Mouse (Mus musculus) intestine, embryonic 14.5 days (tissue): Measurements from ENCODE around the gene Ust. TPM values are rescaled to one million over a fixed set of nuclear protein-coding genes. Genes with fewer than 3 reads are reported as not detected.
A peak's percentile ranks its signal among the peaks of the same experiment; 100 is the strongest.

Experiments used
- ATAC-seq: fragments of 200-750 bp; cut with Nextera tagmentation; replicated peaks from 2 replicates; pipeline ENCODE4 v1.8.0; 2017; ENCODE audit warnings: low read depth, moderate number of reproducible peaks, moderate TSS enrichment, moderate library complexity; ENCODE audit not compliant: low FRiP score, low TSS enrichment
- DNase-seq: peaks from one replicate; pipeline ENCODE4 v3.0.0-alpha.2; 2018; ENCODE audit warnings: low spot score
- H3K27ac ChIP-seq: fragments of 300-500 bp; sonication (generic); 2 replicates; pipeline ENCODE4 v1.5.1; 2014; ENCODE audit warnings: low read depth, mild to moderate bottlenecking, control low read depth
- H3K27me3 ChIP-seq: fragments of 300-500 bp; sonication (generic); replicated peaks from 2 replicates; pipeline ENCODE4 v1.6.1; 2014; ENCODE audit warnings: low read length, control low read depth; ENCODE audit not compliant: control insufficient read depth, insufficient read depth
- H3K36me3 ChIP-seq: fragments of 300-500 bp; sonication (generic); 2 replicates; pipeline ENCODE4 v1.6.1; 2014; ENCODE audit warnings: low read length, control low read depth; ENCODE audit not compliant: control insufficient read depth, insufficient read depth
- H3K4me1 ChIP-seq: fragments of 300-500 bp; sonication (generic); replicated peaks from 2 replicates; pipeline ENCODE4 v1.6.1; 2014; ENCODE audit warnings: low read length, control low read depth, mixed read lengths; ENCODE audit not compliant: control insufficient read depth, insufficient read depth
- H3K4me2 ChIP-seq: fragments of 300-500 bp; sonication (generic); 2 replicates; pipeline ENCODE4 v1.6.1; 2014; ENCODE audit warnings: low read length
- H3K4me3 ChIP-seq: fragments of 300-500 bp; sonication (generic); 2 replicates; pipeline ENCODE4 v1.5.1; 2014; ENCODE audit warnings: low read depth, low read length, control low read depth, mixed read lengths
- H3K9ac ChIP-seq: fragments of 300-500 bp; sonication (generic); 2 replicates; pipeline ENCODE4 v1.6.1; 2014; ENCODE audit warnings: mild to moderate bottlenecking, low read length
- H3K9me3 ChIP-seq: fragments of 300-500 bp; sonication (generic); 2 replicates; pipeline ENCODE4 v1.6.1; 2016; ENCODE audit warnings: low read length, control low read depth; ENCODE audit not compliant: control insufficient read depth
- WGBS: fragments of 180-500 bp; shearing (Covaris S2); extraction: QIAGEN DNeasy Blood & Tissue Kit; methylation state at CpG from one replicate; pipeline ENCODE4 v1.1.7; 2014; 5-methylcytosine and 5-hydroxymethylcytosine counted together
- polyA plus RNA-seq: library from polyadenylated mRNA; unstranded; fragments of >200 nt; fragmentation: Nextera tagmentation; extraction: Ambion mirVana; gene quantifications from 2 replicates; pipeline ENCODE4 v1.2.1, GENCODE M21; 2014

Ust gene
- polyA plus RNA-seq, 1 experiment from 2014 or later: 4.8 TPM

DNA sequence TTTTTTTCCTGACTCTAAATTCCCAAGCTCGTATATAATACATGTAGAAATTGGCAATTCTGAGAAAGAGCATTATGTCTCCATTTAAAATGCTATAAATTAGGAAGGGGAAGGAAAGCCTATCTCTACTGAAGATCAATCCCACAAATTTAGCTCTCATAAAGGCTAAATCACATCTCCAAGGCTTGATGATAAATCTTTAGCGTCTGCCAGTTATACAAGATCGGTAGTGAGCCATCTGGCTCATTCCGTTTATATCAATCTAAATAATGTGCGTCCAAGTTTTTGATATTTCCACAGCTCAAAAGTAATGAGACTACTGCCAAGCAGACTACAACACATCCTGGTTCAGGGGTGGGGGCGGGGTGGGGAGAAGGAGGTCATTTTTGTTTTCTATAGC is 6.4 kb downstream of the Ust start:
- no peak overlapping the region for H3K27ac ChIP-seq
- H3K36me3 ChIP-seq: no peaks in the 10 kb centered on the region
- H3K9ac ChIP-seq: no peak overlapping the region
- H3K4me1 ChIP-seq: 0 out of 2 replicates have a peak, but pooled peaks cover 3% of the 10 kb centered on the region
- ATAC-seq (no peak), DNase-seq (no peak)
- H3K27me3 ChIP-seq: peaks cover 10% of the 10 kb centered on the region
- H3K9me3 ChIP-seq: no peaks in the 10 kb centered on the region
- no peak overlapping the region for H3K4me2 ChIP-seq
- H3K4me3 ChIP-seq: no peak overlapping the region
- 62% methylated on average over 6 of the region's 6 CpGs for WGBS

DNA sequence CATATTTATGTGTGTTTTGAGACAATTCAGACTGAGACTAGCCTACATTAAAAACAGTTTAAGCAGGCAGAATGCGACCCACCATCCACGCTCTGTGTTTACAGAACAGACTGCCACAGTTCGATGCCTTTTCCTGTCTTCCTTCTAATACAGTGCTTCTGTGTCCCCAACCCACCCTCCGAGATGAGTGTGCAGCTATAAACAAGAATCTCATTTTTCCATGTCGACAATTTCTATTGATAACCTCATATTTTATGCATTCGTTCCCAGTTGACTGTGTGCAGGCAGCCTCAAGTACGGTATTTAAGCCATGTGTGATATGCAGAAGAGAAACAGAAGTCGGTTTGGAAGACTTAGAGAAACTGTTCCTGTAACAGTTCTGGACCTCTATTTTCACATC is 6.9 kb downstream of the Ust start:
- DNase-seq: no peak
- no peak overlapping the region for H3K9ac ChIP-seq
- H3K4me2 ChIP-seq: peak overlapping the region; percentile 20; the same call in 1 of the 2 replicates
- ATAC-seq: no peak
- H3K4me3 ChIP-seq: no peak overlapping the region
- H3K36me3 ChIP-seq: no peaks in the 10 kb centered on the region
- WGBS: 31% methylated on average over 8 of the region's 8 CpGs
- H3K27me3 ChIP-seq: peaks cover 6% of the 10 kb centered on the region
- no peaks in the 10 kb centered on the region for H3K9me3 ChIP-seq
- no peak overlapping the region for H3K27ac ChIP-seq
- 0 out of 2 replicates have a peak, but pooled peaks cover 3% of the 10 kb centered on the region for H3K4me1 ChIP-seq

DNA sequence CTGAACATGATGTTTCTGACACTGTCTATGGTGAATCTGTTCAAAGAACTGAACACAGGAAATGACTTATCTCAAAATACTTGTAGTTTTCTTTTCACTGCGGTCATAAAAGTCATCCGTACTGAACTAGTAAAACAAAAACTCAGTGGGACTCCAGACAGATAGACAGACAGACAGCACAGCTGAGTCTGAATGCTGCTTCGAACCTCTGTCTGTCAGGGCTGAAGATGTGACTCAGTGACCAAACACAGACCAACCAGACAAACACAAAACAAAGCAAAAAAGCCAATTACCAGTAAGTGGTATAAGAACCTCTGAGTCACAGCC is 12.4 kb downstream of the Ust start:
- ATAC-seq (no peak), DNase-seq (no peak)
- H3K9ac ChIP-seq: no peak overlapping the region
- H3K27me3 ChIP-seq: no peaks in the 10 kb centered on the region
- 42% methylated on average over 3 of the region's 3 CpGs for WGBS
- no peak overlapping the region for H3K27ac ChIP-seq
- no peak overlapping the region for H3K4me3 ChIP-seq
- no peaks in the 10 kb centered on the region for H3K36me3 ChIP-seq
- no peak overlapping the region for H3K4me2 ChIP-seq
- peaks cover 9% of the 10 kb centered on the region for H3K4me1 ChIP-seq
- H3K9me3 ChIP-seq: no peaks in the 10 kb centered on the region

DNA sequence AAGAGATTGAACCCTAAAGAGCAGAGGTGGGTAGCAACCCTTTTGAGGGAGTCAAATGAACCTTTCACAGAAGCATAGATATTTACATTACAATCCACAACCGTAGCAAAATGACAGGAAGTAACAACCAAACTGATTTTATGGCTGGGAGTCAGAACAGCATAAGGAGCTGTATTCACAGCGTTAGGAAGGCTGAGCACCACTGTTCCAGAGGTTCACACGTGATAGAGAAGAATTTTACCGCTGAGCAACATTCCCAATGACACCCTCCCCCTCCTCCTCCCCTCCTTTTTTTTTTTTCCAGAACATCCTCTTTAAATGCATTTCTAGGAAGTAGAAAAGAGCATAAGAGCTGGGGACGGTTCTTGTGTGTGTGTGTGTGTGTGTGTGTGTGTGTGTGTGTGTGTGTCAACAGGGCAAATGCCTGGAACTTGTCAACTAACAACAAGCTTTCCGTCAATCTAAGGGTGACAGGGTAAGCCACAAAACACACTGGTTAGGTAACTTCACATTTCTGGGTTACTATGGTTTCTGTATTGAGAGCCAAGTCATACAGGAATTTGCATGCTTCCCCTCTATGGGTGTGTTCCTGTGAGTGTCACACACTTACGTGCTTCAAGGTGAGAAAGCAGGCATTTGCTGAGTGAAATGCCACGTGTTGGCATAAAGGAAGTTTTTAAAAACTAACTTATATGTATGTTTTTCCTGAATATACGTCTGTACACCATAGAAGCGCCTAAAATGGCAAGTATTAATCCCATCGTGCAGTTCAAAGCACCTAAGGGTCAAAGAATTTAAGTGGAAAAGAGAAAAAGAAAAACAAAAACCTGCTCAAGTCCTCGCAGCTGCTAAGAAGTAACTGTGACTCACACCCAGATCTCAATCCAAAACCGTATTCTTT is 13.0 kb downstream of the Ust start:
- ATAC-seq (no peak), DNase-seq (no peak)
- no peak overlapping the region for H3K9ac ChIP-seq
- no peaks in the 10 kb centered on the region for H3K9me3 ChIP-seq
- peaks cover 9% of the 10 kb centered on the region for H3K4me1 ChIP-seq
- no peak overlapping the region for H3K27ac ChIP-seq
- no peaks in the 10 kb centered on the region for H3K36me3 ChIP-seq
- WGBS: 40% methylated on average over 13 of the region's 13 CpGs
- no peak overlapping the region for H3K4me3 ChIP-seq
- H3K27me3 ChIP-seq: no peaks in the 10 kb centered on the region
- no peak overlapping the region for H3K4me2 ChIP-seq

DNA sequence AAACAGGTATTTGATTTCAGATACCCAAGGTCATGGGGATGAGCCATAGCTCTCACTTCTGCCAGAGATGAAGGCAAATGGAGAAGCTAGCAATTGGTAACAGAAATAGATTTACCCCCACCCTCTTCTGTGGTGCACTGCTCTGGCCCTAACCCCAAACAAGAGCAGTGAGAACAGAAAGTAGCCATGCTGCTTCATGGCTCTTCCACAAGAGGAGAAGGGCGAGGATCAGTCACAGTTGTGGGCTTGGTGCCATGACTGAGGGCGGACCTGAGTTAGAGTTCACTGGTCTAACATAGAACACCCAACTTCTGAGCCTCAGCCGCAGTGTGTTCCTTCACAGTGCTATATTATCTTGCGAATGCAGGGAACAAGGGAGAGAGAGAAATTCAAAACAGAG is 13.8 kb downstream of the Ust start:
- no peak overlapping the region for H3K4me3 ChIP-seq
- no peaks in the 10 kb centered on the region for H3K27me3 ChIP-seq
- ATAC-seq (no peak; the same call in 1 of the 2 replicates), DNase-seq (no peak)
- no peak overlapping the region for H3K9ac ChIP-seq
- no peak overlapping the region for H3K27ac ChIP-seq
- no peak overlapping the region for H3K4me2 ChIP-seq
- H3K4me1 ChIP-seq: peaks cover 9% of the 10 kb centered on the region
- no peaks in the 10 kb centered on the region for H3K9me3 ChIP-seq
- WGBS: 73% methylated on average over 4 of the region's 4 CpGs
- no peaks in the 10 kb centered on the region for H3K36me3 ChIP-seq

DNA sequence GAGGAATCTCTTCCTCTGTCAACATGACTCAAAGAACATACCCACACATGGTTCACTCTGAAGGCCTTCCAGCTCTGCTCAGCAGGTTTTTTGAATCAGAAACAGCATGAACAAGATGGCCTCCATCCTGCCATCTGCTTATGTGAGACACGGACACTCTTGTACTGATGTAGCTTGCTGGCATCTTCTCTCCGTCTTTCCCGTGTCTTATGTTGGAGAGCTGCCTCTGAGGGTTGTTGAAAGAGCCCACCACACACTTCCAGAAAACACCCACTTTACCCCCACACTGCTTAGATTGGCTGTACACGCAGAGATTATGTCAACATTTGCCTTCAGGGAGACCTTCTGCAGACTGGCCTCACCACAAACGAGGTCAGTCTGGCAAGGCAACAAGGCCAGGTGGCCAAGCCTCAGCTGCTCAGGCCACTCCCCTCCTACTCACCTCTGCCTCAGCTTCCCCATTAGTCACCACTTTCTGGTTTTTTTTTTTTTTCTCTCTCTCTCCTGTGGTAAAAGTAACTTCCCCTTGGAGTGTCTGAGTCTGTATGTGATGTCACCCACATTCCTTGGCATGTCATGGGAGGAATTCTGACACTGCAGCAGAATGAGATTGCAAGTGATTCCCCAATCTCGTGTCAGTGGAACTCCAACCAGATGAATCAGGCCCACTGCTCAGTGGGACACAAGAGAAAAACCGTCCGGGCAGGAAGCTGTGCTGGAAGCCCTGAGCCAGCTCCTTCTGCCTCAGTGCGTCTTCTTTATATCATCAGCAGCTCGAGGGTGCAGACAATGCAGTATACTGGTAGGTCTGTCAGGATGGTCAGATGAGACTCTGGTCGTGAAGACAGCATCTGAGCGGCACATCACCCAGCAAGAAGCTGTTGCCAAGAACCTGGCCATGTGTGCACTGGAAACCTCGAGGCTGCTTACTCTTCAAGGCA is 19.4 kb downstream of the Ust start:
- DNase-seq (no peak), ATAC-seq (no peak)
- 72% methylated on average over 13 of the region's 13 CpGs for WGBS
- Histone ChIP-seq H3K36me3 (no peaks in the 10 kb centered on the region), H3K4me3 (no peak overlapping the region), H3K4me1 (no peaks in the 10 kb centered on the region; the same call in 1 of the 2 replicates), H3K27ac (no peak overlapping the region), H3K4me2 (no peak overlapping the region), H3K9ac (no peak overlapping the region), H3K27me3 (no peaks in the 10 kb centered on the region), H3K9me3 (no peaks in the 10 kb centered on the region)

DNA sequence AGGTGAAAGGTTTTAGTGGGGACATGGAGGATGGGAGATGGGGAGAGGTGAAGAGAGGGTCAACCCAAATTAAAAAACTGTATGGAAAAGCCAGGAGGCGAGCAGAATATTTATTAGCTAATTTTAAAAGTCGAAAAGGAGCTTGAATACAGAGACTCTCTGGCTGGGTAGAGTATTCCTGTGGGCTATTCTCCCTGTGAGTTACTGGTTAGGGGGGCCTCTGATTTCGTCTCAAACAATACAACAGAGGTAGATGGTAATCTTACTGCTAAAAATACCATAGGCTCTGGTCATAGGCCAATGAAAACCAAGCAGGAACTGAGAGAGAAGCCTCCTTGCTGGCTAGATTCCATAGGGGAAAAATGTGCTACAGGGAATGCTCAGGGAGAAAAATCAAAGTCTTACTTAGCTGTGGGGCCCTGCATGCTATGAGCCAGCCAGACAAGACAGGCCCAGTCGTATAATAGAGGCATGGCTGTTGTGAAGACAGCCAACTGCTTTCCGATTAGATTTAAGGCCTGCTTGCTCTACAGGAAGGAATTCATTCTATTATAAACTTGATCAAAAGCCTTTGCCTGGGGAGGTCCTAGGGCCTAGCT is 23.0 kb downstream of the Ust start:
- Histone ChIP-seq H3K4me2 (no peak overlapping the region), H3K9me3 (no peaks in the 10 kb centered on the region), H3K9ac (no peak overlapping the region), H3K4me1 (no peaks in the 10 kb centered on the region; the same call in 1 of the 2 replicates), H3K36me3 (no peaks in the 10 kb centered on the region), H3K4me3 (no peak overlapping the region), H3K27ac (no peak overlapping the region), H3K27me3 (no peaks in the 10 kb centered on the region)
- ATAC-seq: no peak
- DNase-seq: no peak
- WGBS: 47% methylated on average over 5 of the region's 5 CpGs

DNA sequence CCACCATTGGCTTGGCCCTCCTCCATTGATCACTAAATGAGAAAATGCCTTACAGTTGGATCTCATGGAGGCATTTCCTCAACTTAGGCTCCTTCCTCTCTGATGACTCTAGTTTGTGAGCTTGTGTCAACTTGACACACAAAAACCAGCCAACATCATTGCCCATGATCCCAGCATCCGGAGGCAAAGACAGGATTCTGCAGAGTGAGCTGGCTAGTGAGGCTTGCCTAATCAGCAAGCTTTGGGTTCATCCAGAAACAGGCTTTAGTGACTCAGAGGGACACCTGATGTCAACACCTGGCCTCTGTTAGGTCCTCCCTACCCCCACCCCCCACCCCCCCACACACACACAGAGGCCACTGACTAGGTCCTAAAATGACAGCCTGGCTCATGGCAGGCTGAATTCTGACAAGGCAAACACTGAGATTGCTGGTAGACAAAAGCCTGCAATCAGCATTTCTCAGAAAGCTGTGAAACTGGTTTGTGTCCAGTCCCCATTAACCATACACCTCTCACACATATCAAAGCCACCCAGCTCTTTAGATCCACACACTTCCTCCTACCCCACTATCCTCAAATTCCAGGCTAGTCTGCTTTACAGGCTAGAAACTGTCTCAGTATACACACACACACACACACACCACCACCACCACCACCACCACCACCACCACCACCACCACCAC is 26.6 kb downstream of the Ust start:
- Histone ChIP-seq H3K27ac (no peak overlapping the region), H3K4me2 (no peak overlapping the region), H3K9me3 (no peaks in the 10 kb centered on the region), H3K9ac (no peak overlapping the region), H3K36me3 (no peaks in the 10 kb centered on the region), H3K4me3 (no peak overlapping the region), H3K4me1 (no peaks in the 10 kb centered on the region; the same call in 1 of the 2 replicates), H3K27me3 (no peaks in the 10 kb centered on the region)
- WGBS: 89% methylated on average over 1 of the region's 1 CpGs
- no peak for DNase-seq
- no peak for ATAC-seq
